In genomic region chr12:86884197-86885058, GRCm38 (mm10) we compare ENCODE assay signal across 8 mouse cellular contexts. TPM values are rescaled to one million over a fixed set of nuclear protein-coding genes. Genes with fewer than 3 reads are reported as not detected.
DNase-seq lines count a peak whose midpoint lies in the region; ATAC-seq and TF ChIP-seq lines count a peak whose summit lies in the region.

Irf2bpl (minus strand) TSS chr12:86884798.

- no peak for TF ChIP-seq CTCF in E14TG2a.4 (conservative IDR thresholded peaks at IDR 0.05; ENCODE audit: low read length)
- TF ChIP-seq CTCF in heart, postnatal 0 days (IDR thresholded peaks at IDR 0.05; ENCODE audit: low read depth) = no peak
- TF ChIP-seq CTCF in testis, adult 2 months (IDR thresholded peaks at IDR 0.05; ENCODE audit: control insufficient read depth, insufficient read depth, insufficient replicate concordance, low read depth, low read length) = no peak

- TF ChIP-seq POLR2A in testis, adult 2 months (IDR thresholded peaks at IDR 0.05; ENCODE audit: control insufficient read depth, low read depth, low read length) = peak; percentile 82

- H3K27ac ChIP-seq in forebrain, embryonic 13.5 days = peak within 1 kb of the TSS; percentile 100
- peak within 1 kb of the TSS; percentile 100 for H3K27ac ChIP-seq in heart, postnatal 0 days (ENCODE audit: low read depth)
- H3K27ac ChIP-seq in liver, embryonic 16.5 days (ENCODE audit: low read length) = peak within 1 kb of the TSS; percentile 88
- H3K27ac ChIP-seq in neural tube, embryonic 14.5 days (ENCODE audit: low read depth, low read length) = peak within 1 kb of the TSS; percentile 99
- peak within 1 kb of the TSS; percentile 93 for H3K27ac ChIP-seq in testis, adult 2 months (ENCODE audit: control insufficient read depth, insufficient read depth, low read depth, low read length)

- peak within 1 kb of the TSS; percentile 93 for H3K4me3 ChIP-seq in E14TG2a.4 (replicated peaks; ENCODE audit: low read length)
- H3K4me3 ChIP-seq in forebrain, embryonic 13.5 days = peak within 1 kb of the TSS; percentile 98
- peak within 1 kb of the TSS; percentile 87 for H3K4me3 ChIP-seq in heart, postnatal 0 days (ENCODE audit: low read depth, low read length)
- H3K4me3 ChIP-seq in liver, embryonic 16.5 days (ENCODE audit: low read depth, low read length) = peak within 1 kb of the TSS; percentile 64
- peak within 1 kb of the TSS; percentile 95 for H3K4me3 ChIP-seq in neural tube, embryonic 14.5 days (ENCODE audit: low read depth, low read length)
- H3K4me3 ChIP-seq in testis, adult 2 months (ENCODE audit: control insufficient read depth, low read depth, low read length) = peak within 1 kb of the TSS; percentile 87

- peaks cover 62% of the 10 kb centered on the region for H3K4me1 ChIP-seq in E14TG2a.4 (replicated peaks; ENCODE audit: low read depth, low read length)
- peaks cover 74% of the 10 kb centered on the region for H3K4me1 ChIP-seq in forebrain, embryonic 13.5 days
- peaks cover 36% of the 10 kb centered on the region for H3K4me1 ChIP-seq in heart, postnatal 0 days (ENCODE audit: control insufficient read depth, insufficient read depth)
- H3K4me1 ChIP-seq in liver, embryonic 16.5 days (ENCODE audit: control insufficient read depth, low read depth, low read length) = peaks cover 25% of the 10 kb centered on the region
- H3K4me1 ChIP-seq in neural tube, embryonic 14.5 days (ENCODE audit: control insufficient read depth, insufficient read depth, low read length) = peaks cover 33% of the 10 kb centered on the region
- peaks cover 34% of the 10 kb centered on the region for H3K4me1 ChIP-seq in testis, adult 2 months (ENCODE audit: control insufficient read depth, insufficient read depth, low read length)

- H3K9me3 ChIP-seq in E14TG2a.4 (ENCODE audit: low read length) = peaks cover 11% of the 10 kb centered on the region
- H3K9me3 ChIP-seq in forebrain, embryonic 13.5 days (replicated peaks) = no peaks in the 10 kb centered on the region
- H3K9me3 ChIP-seq in heart, postnatal 0 days (replicated peaks; ENCODE audit: control insufficient read depth, low read length) = no peaks in the 10 kb centered on the region
- H3K9me3 ChIP-seq in liver, embryonic 16.5 days (replicated peaks; ENCODE audit: control insufficient read depth, low read length) = no peaks in the 10 kb centered on the region
- no peaks in the 10 kb centered on the region for H3K9me3 ChIP-seq in neural tube, embryonic 14.5 days (ENCODE audit: control insufficient read depth, low read length)

- peak; percentile 84 for DNase-seq in c-Kit-positive CD71-negative TER-119-negative erythroid progenitor cells, embryonic 14.5 days (ENCODE audit: low read depth)
- DNase-seq in heart, postnatal 0 days (ENCODE audit: low spot score) = peak; percentile 94
- DNase-seq in kidney, postnatal 36 days = peak; percentile 100

- H3K27me3 ChIP-seq in E14TG2a.4 (ENCODE audit: insufficient read depth, low read length) = no peaks in the 10 kb centered on the region
- H3K27me3 ChIP-seq in forebrain, embryonic 13.5 days = no peaks in the 10 kb centered on the region
- H3K27me3 ChIP-seq in heart, postnatal 0 days (ENCODE audit: control insufficient read depth, insufficient read depth, low read length) = 0 out of 2 replicates have a peak, but pooled peaks cover 3% of the 10 kb centered on the region
- peaks cover 79% of the 10 kb centered on the region for H3K27me3 ChIP-seq in liver, embryonic 16.5 days (ENCODE audit: control insufficient read depth, insufficient read depth, low read depth, low read length)
- H3K27me3 ChIP-seq in neural tube, embryonic 14.5 days (ENCODE audit: control insufficient read depth, insufficient read depth, low read length) = peaks cover 4% of the 10 kb centered on the region; the same call in 1 of the 2 replicates
- H3K27me3 ChIP-seq in testis, adult 2 months (ENCODE audit: control insufficient read depth, insufficient read depth, low read length) = no peaks in the 10 kb centered on the region; the same call in 1 of the 2 replicates

- H3K36me3 ChIP-seq in E14TG2a.4 (ENCODE audit: insufficient read depth, low read length) = peaks cover 32% of the 10 kb centered on the region
- peaks cover 15% of the 10 kb centered on the region; the same call in 1 of the 2 replicates for H3K36me3 ChIP-seq in forebrain, embryonic 13.5 days (ENCODE audit: poor library complexity, severe bottlenecking)
- 0 out of 2 replicates have a peak, but pooled peaks cover 4% of the 10 kb centered on the region for H3K36me3 ChIP-seq in heart, postnatal 0 days (replicated peaks; ENCODE audit: control insufficient read depth, insufficient read depth, low read length)
- H3K36me3 ChIP-seq in liver, embryonic 16.5 days (ENCODE audit: control insufficient read depth, insufficient read depth) = no peaks in the 10 kb centered on the region
- no peaks in the 10 kb centered on the region for H3K36me3 ChIP-seq in neural tube, embryonic 14.5 days (ENCODE audit: control insufficient read depth, insufficient read depth, low read length)
- H3K36me3 ChIP-seq in testis, adult 2 months (ENCODE audit: control insufficient read depth, insufficient read depth, low read length) = no peaks in the 10 kb centered on the region

- H3K4me2 ChIP-seq in forebrain, embryonic 13.5 days = peak within 1 kb of the TSS; percentile 99
- peak within 1 kb of the TSS; percentile 94 for H3K4me2 ChIP-seq in heart, postnatal 0 days (ENCODE audit: low read depth, low read length)
- peak within 1 kb of the TSS; percentile 64 for H3K4me2 ChIP-seq in liver, embryonic 16.5 days (ENCODE audit: low read depth, low read length)
- peak within 1 kb of the TSS; percentile 70 for H3K4me2 ChIP-seq in neural tube, embryonic 14.5 days (ENCODE audit: low read depth, low read length)

- WGBS in forebrain, embryonic 13.5 days = under 1% methylated on average over 69 of the region's 82 CpGs
- under 1% methylated on average over 67 of the region's 82 CpGs for WGBS in heart, postnatal 0 days
- under 1% methylated on average over 80 of the region's 82 CpGs for WGBS in liver, embryonic 16.5 days (ENCODE audit: insufficient replicate concordance)
- WGBS in neural tube, embryonic 14.5 days = under 1% methylated on average over 70 of the region's 82 CpGs

- TF ChIP-seq EP300 in heart, postnatal 0 days (IDR thresholded peaks at IDR 0.05; ENCODE audit: low read depth) = peak; percentile 93

- peak; percentile 87 for ATAC-seq in forebrain, embryonic 13.5 days
- peak; percentile 86 for ATAC-seq in heart, postnatal 0 days (ENCODE audit: insufficient read depth, low read depth)
- peak; percentile 78 for ATAC-seq in liver, embryonic 16.5 days (ENCODE audit: low read depth)
- ATAC-seq in neural tube, embryonic 14.5 days (ENCODE audit: low read depth) = peak; percentile 89

- H3K9ac ChIP-seq in forebrain, embryonic 13.5 days = peak within 1 kb of the TSS; percentile 100
- H3K9ac ChIP-seq in heart, postnatal 0 days (replicated peaks; ENCODE audit: low read depth, low read length) = peak within 1 kb of the TSS; percentile 98
- peak within 1 kb of the TSS; percentile 64 for H3K9ac ChIP-seq in liver, embryonic 16.5 days (ENCODE audit: low read depth, low read length)
- peak within 1 kb of the TSS; percentile 100 for H3K9ac ChIP-seq in neural tube, embryonic 14.5 days (replicated peaks; ENCODE audit: low read depth, low read length)

RNA-seq across cellular contexts. Expression of gene Irf2bpl, which starts in this region (rescaled TPM):
- 54.2 and 54.8 TPM in 2 replicates for polyA plus RNA-seq in forebrain, embryonic 13.5 days (2015; fragmentation: Nextera tagmentation; extraction: Ambion mirVana)
- 74.0 and 88.5 TPM in 2 replicates for total RNA-seq in heart, postnatal 0 days (2014; rRNA removed; ENCODE audit: low replicate concordance)
- polyA plus RNA-seq in heart, postnatal 0 days (2015; fragmentation: Nextera tagmentation; extraction: Ambion mirVana) = 26.4 and 30.0 TPM in 2 replicates
- polyA plus RNA-seq in liver, embryonic 16.5 days (2015; fragmentation: Nextera tagmentation; extraction: Ambion mirVana) = 1.8 and 2.3 TPM in 2 replicates
- 47.6 and 58.3 TPM in 2 replicates for polyA plus RNA-seq in neural tube, embryonic 14.5 days (2014; fragmentation: Nextera tagmentation; extraction: Ambion mirVana)
- polyA plus RNA-seq in testis, adult 2 months (2012; rRNA removed) = 2.8 and 3.2 TPM in 2 replicates

Comparison
In these comparisons a context has a peak if more than half of its experiments do, and no peak if none do; other contexts are left out.
1. Peak in every context shown above with its lines: DNase-seq, ATAC-seq, H3K4me3 ChIP-seq and H3K27ac ChIP-seq.